Mouse (Mus musculus): ENCODE measurements around the gene Dirc2.

Dirc2 gene

DNA sequence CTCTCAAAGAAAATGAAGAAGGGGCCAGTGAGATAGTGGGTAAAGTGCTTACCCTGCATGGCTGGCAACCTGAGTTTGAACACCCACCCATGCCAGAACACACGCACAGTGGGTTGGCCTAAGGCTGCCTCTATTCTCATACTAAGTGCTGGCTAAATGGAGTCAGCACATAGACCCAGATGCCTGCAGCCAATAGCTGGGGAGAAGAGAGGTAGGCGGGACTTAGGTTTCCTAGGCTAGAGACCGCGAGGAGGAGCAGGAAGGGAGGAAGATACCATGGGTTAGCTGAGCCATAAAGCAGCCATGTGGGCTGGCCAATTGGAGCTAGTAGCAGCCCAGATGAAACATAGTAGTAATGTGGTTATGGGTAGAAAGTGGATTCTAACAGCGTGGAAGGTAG, 3.4 kb upstream of the Dirc2 start:
- no peak for DNase-seq (ENCODE audit: low read depth, low spot score)

DNA sequence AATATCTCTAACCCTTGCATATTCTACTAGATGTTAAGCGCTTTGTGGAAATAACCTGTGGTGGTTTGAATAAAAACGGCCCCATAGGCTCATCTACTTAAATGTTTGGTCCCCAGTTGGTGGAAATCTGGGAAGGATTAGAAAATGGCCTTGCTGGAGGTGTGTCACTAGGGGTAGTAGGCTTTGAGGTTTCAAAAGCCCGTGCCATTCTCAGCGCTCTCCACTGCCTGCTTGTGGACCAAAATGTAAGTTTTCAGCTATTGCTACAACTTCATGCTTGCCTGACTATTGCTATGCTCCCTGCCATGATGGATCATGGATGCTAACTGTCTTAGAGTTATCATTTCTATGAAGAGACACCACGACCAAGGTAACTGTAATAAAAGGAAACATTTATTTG, 2.5 kb upstream of the Dirc2 start:
- no peak for DNase-seq (ENCODE audit: low read depth, low spot score)

DNA sequence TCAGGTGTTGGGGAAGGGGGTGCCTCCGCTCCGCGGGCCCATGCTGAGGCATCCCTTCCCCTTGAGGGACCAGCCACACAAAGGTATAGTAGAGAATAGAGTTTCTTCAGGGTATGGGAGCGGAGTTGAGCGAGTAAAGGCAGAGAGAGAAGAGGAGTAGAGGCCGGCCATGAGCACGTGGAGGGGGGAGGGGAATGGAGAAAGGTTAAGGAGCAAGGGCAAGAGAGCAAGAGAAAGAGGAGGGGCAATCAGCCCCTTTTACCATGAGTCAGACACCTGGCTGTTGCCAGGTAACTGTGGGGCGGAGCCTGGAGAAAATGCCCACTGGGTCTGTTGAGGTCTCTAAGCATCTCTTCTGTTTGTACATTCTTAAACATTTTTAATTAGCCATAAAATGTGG, 2.0 kb upstream of the Dirc2 start:
- no peak for DNase-seq (ENCODE audit: low read depth, low spot score)

DNA sequence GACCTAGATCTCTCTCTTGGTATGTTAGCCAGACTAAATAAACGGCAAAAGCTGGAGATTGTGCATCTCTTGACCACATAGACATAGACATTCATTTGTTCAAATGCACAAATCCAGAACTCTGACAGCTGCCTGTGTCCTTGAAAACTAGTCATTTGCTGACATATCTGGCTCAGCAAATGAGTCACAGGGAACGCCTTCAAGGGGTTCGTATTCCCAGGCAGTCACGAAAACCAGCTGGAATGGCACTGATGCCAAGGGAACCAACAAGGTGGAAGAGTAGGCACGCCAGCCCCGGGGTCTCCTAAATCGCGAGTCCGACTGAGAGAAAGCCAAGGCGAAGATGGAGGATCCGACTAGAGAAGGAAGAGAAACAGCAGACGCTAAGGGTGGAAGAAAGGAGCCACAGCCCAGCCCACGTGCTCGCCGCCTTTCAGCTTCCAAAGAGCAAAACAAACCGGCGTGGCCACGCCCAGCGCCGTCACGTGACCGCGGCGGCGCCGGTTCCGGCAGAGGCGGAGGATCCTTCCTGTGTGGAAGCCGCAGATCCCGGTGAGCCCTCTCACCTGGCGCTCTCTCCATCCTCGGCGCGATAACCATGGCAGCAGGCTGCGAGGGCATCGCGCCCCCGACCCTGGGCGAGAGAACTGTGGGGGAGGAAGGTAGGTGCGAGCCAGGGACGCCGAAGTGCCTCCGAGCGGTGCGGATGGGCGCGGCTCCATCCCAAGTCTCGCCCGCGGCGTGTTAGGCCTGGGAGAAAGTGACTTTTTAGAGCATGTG, 912 bp upstream of the Dirc2 start, which contains the start of gene Hspbap1:
Hspbap1 (plus strand) TSS at position 498 of the 780 bp plus-strand sequence.
- peak; percentile 81 for DNase-seq (ENCODE audit: low read depth, low spot score)

DNA sequence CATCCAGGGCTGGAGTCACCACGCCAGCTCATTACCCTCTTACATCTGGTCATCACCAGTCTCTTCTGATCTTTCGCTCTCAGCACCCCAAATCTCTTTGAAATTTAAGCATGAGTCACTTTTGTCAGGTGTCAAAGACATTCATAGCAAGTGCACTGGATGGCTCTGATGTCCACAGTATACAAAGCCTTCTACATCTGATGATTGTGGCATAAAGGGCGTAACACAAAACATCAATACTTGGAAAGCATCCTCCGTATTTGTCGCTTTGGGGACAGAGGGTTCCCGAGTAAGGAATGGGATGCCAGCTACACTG, 729 bp downstream of the Dirc2 start:
- no peak for DNase-seq (ENCODE audit: low read depth, low spot score)

DNA sequence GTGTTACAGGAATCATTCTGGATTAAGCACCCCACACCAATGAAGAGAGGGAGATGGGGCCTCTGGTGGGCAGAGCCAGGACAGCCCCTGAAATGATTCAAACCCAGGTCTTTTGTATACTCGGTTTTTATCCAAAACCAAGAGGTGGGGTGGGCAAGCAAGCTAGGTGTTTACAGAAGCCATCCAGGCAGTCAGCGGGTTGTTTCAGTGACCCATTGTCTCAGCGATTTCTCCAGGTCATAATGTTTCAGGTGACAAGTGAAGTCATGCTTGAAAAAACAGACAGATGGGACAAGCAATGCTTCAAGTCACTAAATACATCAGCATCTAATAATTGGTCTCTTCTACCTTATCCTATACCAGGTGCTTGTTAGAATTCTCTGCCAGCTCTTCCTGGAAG, 2.8 kb downstream of the Dirc2 start:
- DNase-seq (ENCODE audit: low read depth, low spot score) = no peak

DNA sequence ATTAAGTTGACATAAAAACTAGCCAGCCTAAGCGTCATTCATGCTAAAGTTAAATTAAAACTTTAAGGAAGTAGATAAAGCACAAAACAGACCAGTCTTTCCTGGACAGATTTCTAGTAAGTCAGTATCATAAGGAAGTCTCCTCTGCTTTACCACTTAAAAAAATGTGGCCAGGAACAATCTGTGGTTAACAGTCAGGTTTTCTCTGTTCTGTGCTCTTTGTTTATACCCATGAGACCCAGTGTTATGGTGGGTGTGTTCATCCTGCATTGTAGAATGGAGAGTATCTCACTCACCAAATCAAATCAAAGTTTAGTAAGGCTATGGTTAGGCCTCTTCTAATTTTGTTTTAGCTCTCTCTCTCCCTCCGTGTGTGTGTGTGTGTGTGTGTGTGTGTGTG, 3.7 kb downstream of the Dirc2 start:
- DNase-seq (ENCODE audit: low read depth, low spot score) = no peak

DNA sequence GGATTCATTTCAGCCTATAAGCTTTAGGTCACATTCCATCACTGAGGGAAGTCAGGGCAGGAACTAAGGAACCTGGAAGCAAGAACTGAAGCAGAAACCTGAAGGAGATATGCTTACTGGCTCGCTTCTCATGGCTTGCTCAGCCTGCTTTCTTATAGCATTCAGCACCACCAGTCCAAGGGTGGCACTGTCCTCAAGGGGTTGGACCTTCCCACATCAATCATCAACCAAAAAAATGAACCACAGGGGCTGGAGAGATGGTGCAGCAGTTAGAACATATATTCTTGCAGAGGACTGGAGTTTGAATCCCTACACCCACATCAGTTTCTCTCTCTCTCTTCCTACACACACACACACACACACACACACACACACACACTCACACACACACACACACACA, 4.2 kb downstream of the Dirc2 start:
- DNase-seq (ENCODE audit: low read depth, low spot score) = no peak

DNA sequence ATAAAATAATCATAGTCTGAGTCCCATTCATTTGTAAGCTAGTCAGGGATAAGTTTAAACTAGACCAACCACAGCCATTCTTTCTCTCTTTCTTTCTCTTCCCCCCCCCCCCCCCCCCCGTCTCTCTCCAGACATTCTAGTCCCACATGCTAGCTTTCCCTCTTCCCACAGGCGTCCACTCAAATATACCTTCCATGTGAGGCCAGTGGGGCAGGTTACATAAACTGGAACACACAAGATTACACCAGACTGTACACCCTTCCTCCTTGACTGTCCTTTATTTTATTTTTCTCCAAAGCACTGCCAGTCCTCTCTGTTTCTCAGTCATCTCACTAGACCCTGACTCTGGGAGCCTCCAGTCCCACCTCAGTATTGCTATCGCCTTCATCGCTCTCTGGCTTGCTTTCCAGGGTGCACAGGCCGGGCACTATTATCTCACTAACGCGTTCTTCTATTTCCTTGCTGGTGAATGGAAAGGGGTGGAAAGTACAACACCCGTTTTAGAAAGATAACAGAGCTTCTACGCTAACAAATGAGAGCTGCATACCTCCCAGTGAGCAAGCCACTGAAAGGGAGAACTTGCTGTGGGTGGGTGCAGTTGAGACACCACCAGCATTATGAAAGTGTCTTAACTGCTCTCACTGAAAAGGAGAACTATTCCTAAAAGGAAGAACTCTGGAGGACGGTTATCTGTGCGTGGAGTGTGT, 5.4 kb downstream of the Dirc2 start:
- no peak for DNase-seq (ENCODE audit: low read depth, low spot score)

DNA sequence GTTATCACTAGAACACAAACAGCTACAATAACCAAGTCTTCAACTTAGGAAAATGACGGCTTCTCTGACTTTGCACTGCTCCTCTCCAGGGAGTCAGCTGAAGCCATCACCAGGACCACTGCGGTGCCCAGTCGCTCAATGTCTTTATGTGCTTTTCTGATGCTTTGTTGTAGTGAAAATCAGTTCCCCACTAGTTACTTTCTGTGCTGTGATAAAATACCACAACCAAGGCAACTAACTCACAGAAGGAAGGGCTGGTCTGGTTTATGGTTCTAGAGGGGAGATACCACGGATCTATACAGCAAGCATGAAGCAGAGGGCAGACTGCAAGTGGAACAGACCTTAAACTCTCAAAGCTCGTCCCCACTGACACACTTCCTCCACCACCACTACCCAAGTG, 9.8 kb downstream of the Dirc2 start:
- DNase-seq (ENCODE audit: low read depth, low spot score) = no peak

DNA sequence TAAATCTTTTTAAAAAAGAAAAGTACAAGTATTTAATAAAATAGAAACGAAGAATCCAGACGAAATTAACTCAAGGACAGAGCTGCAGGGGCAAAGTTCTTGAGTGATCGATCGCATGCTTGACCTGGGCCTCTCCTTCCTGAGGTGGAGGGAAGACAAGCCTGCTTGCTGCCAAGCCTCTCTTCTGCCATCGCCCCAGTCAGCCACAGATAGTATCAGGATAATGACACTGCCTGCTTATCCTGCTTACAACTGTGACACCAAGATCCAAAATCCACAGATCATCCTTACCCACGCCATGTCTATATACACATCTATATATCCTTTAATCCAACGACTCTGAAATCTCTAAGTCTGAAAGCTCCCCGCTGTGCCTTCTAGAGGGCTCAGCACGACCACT, 12.5 kb downstream of the Dirc2 start:
- DNase-seq (ENCODE audit: low read depth, low spot score) = no peak

DNA sequence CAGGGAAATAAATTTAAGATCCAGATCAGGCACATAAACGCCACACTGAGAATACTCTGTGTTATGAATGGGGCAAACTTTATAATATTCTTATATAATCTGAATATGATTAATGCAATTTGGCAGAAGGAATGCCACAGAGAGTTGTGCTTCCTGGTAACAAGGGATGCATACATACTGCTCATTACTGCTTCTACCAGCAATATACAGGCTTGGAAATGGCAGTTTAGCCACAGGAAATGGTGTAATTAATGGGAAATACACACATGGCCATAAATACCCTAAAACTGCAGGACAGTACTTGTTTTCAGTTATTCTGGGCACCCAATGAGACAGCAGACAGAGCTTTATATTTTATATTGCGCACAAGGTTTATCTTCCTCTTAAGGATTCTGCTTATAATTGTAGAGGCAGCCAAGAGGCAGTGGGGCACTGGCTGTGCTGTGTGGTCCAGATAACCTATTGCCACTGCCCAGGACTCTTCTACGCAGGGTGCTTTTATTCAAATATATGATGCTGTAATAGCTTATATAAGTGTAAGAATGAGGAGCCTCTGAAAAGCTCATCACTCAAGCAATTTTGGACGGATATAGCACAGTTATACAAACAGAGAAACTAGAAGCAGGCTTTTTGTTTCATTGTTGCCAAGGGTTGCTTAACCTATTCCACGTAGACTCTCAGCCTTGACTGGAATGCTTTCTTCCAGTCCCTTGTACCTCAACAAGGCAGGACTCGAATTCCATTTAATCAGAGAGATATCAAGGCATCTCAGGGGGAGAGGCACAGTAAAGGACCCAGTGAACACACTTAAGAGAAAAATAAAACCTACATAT, 13.4 kb downstream of the Dirc2 start:
- DNase-seq (ENCODE audit: low read depth, low spot score) = no peak

DNA sequence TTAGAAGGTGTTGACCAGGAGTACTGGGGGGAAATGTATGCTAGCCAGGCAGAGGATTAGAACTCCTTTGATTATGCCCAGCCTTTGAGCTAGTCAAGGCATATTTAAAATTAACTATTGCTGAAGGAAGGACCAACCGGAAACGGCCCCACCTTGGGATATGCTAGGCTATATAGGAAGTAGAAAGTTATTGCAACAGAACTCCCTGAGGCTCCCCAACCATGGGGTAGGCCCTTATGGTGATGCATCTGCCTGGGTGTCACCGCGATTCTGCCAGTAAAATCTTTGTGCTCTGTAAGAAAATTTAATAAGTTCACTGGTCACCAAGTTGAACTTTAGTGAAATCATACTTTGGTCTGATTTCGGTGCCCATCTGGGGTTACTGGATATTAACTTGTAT, 15.2 kb downstream of the Dirc2 start:
- no peak for DNase-seq (ENCODE audit: low read depth, low spot score)

DNA sequence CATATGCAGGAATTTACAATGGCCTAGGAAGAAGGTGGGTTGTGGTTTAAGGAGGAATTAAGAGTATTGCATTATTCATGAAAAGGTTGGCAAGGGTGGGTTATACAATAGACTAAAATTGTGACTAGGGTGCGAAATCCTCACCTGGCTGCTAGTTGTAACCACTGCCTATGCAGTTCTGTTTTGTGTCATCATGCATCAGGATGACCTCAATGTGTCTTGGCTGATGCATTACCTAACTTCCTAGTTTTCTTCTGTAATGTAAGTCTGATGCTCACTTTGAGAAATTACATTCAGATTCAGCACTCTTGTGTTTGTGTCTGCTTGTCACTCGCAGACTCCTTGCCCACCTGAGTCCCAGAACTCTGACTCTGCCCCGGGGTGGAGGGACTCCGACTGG, 17.3 kb downstream of the Dirc2 start:
- no peak for DNase-seq (ENCODE audit: low read depth, low spot score)

DNA sequence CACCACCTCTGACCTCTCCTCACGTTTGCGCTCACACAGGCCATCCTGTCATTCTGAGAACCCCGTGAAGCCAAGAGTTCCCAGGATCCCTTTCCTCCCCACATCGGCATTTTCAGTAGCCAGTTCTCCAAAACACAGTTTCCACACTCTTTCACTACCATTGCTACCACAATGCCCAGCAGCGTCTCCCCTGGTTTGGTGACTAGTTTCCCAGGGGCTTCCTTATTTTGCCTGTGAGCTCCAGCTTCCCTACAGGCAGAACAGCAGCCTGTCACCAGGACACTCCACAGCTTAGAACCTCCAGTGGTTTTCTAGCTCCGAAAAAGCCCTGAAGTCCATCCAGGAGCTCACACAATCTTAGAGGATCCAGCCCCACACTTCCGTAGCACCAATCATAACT, 19.8 kb downstream of the Dirc2 start:
- no peak for DNase-seq (ENCODE audit: low read depth, low spot score)

DNA sequence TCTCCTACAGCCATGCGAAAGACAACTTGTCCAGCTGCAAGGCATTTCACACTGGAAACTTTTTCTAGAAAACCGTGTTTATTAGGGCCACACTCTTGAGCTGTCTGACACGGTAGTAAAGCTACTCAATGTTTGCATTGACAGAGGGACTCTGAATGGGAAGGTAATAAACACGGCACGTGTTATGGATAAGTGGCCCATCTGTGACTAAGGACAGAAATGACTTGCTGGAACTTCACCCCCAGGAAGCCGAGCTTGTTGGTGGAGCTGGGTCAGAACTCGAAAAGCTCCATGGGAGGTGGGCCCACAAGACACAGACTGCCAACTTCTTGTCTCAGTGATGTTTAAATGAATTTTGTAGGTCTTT, 20.9 kb downstream of the Dirc2 start:
- no peak for DNase-seq (ENCODE audit: low read depth, low spot score)

DNA sequence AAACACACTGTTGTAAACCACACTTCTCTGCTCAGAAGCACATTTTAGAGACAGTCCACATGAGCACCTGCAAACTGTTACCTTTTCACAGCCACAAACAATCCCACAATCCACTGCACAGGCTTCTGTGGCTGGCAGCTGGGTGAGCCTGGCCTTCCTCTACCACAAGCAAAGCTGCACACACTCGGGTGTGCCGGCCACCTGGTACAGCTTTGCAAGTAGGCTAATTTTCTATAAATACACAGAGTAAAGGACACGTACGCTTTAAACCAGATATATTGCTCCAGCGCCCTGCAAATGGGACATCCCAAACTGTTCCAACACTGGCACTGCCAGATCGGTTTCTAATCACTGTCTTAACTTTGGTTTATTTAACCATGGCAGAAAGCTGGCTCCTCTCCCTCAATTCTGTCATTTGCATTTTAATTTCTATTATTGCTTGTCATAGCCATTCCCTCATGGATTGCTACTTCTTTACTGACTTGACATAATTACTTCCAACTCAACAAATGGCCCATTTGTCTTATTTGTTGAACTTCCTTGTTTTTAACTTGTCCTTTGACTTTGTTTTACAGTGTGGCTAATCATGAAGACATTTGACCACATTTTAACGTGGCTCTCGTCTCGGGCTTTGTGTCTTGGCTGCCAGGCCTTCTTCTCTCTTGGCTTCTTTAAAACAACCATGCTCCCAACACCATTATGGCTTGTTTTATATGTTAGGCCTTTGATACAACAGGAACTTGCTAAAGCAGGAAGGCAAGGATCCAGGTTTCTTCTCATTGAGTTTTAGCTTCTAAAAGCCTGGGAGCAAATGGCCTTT, 21.5 kb downstream of the Dirc2 start:
- DNase-seq (ENCODE audit: low read depth, low spot score) = no peak

DNA sequence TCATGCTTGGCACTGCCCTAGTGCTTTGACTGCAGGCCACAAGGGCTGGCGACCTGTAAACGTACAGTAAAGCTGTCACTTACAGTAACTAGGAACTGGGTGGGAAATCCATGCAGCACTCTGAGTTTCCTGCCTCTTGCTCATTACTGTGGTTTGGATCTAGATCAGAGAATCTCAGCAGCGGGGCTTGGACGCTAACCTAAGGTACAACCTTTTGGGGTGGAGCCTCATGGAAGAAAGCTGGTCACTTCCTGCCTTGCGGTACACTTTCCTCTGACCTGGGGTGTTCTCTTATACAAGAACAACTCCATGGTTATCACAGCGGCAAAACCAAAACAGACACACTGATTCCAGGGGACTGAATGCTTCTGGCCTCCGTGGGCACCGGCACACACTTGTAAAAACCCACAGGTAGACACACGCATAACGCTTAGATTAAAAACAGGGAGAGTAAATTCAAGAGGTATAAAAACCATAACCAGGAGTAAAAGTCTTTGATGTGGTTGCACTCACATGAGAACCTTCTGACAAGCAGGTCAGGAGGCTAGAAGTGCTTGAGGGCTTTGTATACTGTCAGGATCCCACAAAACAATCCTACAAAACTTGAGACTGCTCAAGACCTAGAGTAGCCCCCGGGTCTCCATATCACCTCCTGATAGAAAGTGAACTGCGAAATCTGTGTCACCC, 26.8 kb downstream of the Dirc2 start:
- DNase-seq (ENCODE audit: low read depth, low spot score) = no peak

DNA sequence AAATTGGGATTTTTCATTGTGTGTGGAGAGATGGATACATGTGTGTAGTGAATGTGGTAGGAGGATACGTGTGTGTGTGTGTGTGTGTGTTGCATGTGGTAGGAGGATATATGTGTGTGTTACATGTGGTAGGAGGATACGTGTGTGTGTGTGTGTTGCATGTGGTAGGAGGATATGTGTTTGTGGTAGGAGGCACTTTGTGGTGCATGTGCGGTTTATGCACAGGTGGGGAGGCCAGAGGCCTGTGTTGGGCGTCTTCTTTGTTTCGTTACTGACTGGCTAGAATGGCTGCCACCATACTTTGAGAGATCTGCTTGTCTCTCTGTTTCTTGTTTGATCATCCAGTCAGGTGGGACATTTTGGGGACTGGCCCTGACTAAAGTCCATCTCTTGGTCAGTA, 27.5 kb downstream of the Dirc2 start:
- no peak for DNase-seq (ENCODE audit: low read depth, low spot score)

DNA sequence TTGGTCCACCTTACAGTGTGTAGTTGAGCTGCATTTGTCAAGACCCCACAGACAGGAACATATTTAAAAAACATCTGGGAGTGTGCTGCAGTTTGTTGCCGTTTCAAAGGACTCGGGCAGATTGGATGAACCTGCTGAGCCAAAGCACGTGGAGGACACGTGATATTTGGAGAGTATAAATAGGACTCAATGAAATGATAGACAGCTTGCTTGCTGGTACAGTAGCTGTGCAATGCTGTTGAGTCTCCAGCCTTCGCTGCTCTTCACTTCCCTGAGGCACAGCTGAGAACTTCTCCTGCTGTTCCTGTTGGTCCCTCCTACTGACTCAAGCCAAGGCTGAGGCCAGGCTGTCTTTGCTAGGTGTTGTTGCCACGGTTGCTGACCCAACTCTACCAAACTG, 28.2 kb downstream of the Dirc2 start:
- no peak for DNase-seq (ENCODE audit: low read depth, low spot score)

DNA sequence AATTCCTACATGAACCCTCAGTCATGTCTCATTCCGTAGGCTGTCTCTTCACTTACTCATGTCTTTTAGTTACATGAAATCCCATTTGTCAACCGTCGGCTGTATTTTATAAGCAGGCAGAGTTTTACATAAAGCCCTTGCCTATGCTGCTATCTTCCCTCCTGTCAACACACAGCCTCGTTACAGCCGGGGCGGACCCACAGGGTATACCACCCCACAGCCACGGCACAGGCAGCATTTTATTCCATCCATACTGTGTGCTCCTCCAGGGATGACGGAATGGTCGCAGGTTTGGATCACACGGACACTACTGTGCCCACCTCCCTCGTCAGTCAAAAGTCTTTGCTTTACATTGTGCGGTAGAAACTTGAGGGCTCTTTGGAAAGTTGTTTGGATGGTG, 28.8 kb downstream of the Dirc2 start:
- no peak for DNase-seq (ENCODE audit: low read depth, low spot score)
